ENCODE assay signal across 17 mouse cellular contexts in genomic region chr17:86415989-86416388, GRCm38 (mm10).
DNase-seq lines count a peak whose midpoint lies in the region; ATAC-seq lines count a peak whose summit lies in the region.
"Had no signal": no experiment of that assay in that cellular context is flagged by ENCODE, and none has a peak within 500 bp of the region (broad histone marks: within the 10 kb centered on the region; RNA-seq: fewer than 3 reads in every experiment).

No protein-coding gene starts in this region.

- no peak for DNase-seq in forebrain, embryonic 10.5 days (ENCODE audit: extremely low spot score, low spot score)
- DNase-seq in midbrain, embryonic 10.5 days (ENCODE audit: low spot score), result no peak
- DNase-seq in telencephalon, adult 2 months (ENCODE audit: low read depth, low spot score), result peak; percentile 87
- no peak for DNase-seq in spleen, postnatal 14 days (ENCODE audit: low spot score in 2 of 2)
- DNase-seq in cerebellum, postnatal 14 days, result no peak
- DNase-seq: adrenal gland, postnatal 10 days; gastrocnemius, postnatal 10 days; kidney, postnatal 14 days; thymus, adult 18-20 months had no signal

- no peaks in the 10 kb centered on the region for H3K36me3 ChIP-seq in forebrain, embryonic 12.5 days (replicated peaks)
- H3K36me3 ChIP-seq in forebrain, embryonic 10.5 days (replicated peaks), result no peaks in the 10 kb centered on the region
- H3K36me3 ChIP-seq in midbrain, embryonic 13.5 days, result no peaks in the 10 kb centered on the region
- H3K36me3 ChIP-seq in midbrain, embryonic 10.5 days, result no peaks in the 10 kb centered on the region
- no peaks in the 10 kb centered on the region for H3K36me3 ChIP-seq in midbrain, embryonic 15.5 days (replicated peaks)
- H3K36me3 ChIP-seq: heart, embryonic 15.5 days; liver, embryonic 15.5 days had no signal

- no peak for ATAC-seq in forebrain, embryonic 12.5 days (ENCODE audit: low FRiP score)
- ATAC-seq in midbrain, embryonic 13.5 days, result peak; percentile 31
- peak; percentile 49 for ATAC-seq in midbrain, embryonic 15.5 days (replicated peaks)
- ATAC-seq: Patski had no signal

- H3K9me3 ChIP-seq in forebrain, embryonic 12.5 days, result no peaks in the 10 kb centered on the region
- H3K9me3 ChIP-seq in forebrain, embryonic 10.5 days, result no peaks in the 10 kb centered on the region
- 0 out of 2 replicates have a peak, but pooled peaks cover 4% of the 10 kb centered on the region for H3K9me3 ChIP-seq in midbrain, embryonic 13.5 days
- H3K9me3 ChIP-seq in midbrain, embryonic 10.5 days (replicated peaks), result peaks cover 6% of the 10 kb centered on the region; the same call in 1 of the 2 replicates
- no peaks in the 10 kb centered on the region for H3K9me3 ChIP-seq in midbrain, embryonic 15.5 days
- H3K9me3 ChIP-seq: heart, embryonic 15.5 days; liver, embryonic 15.5 days had no signal

- H3K27ac ChIP-seq in forebrain, embryonic 12.5 days, result 0 out of 2 replicates have a peak overlapping the region, but pooled peaks have one; percentile 25
- no peak overlapping the region for H3K27ac ChIP-seq in forebrain, embryonic 10.5 days
- 0 out of 2 replicates have a peak overlapping the region, but pooled peaks have one; percentile 42 for H3K27ac ChIP-seq in midbrain, embryonic 13.5 days
- H3K27ac ChIP-seq in midbrain, embryonic 10.5 days (replicated peaks), result no peak overlapping the region
- H3K27ac ChIP-seq in midbrain, embryonic 15.5 days, result peak overlapping the region; percentile 71
- H3K27ac ChIP-seq: heart, embryonic 15.5 days; liver, embryonic 15.5 days; macrophage had no signal

- H3K9ac ChIP-seq in forebrain, embryonic 12.5 days, result no peak overlapping the region
- H3K9ac ChIP-seq in midbrain, embryonic 13.5 days (replicated peaks), result no peak overlapping the region
- no peak overlapping the region for H3K9ac ChIP-seq in midbrain, embryonic 15.5 days
- H3K9ac ChIP-seq: heart, embryonic 15.5 days; liver, embryonic 15.5 days had no signal

- peaks cover 23% of the 10 kb centered on the region for H3K4me1 ChIP-seq in forebrain, embryonic 12.5 days
- peaks cover 34% of the 10 kb centered on the region for H3K4me1 ChIP-seq in forebrain, embryonic 10.5 days
- peaks cover 36% of the 10 kb centered on the region for H3K4me1 ChIP-seq in midbrain, embryonic 13.5 days (replicated peaks)
- peaks cover 50% of the 10 kb centered on the region for H3K4me1 ChIP-seq in midbrain, embryonic 10.5 days
- H3K4me1 ChIP-seq in midbrain, embryonic 15.5 days, result peaks cover 33% of the 10 kb centered on the region
- H3K4me1 ChIP-seq: liver, embryonic 15.5 days had no signal

- WGBS in forebrain, embryonic 12.5 days, result 89% methylated on average over 7 of the region's 7 CpGs
- 93% methylated on average over 7 of the region's 7 CpGs for WGBS in forebrain, embryonic 10.5 days
- 75% methylated on average over 7 of the region's 7 CpGs for WGBS in midbrain, embryonic 13.5 days
- WGBS in midbrain, embryonic 10.5 days, result 88% methylated on average over 7 of the region's 7 CpGs
- WGBS in midbrain, embryonic 15.5 days, result 63% methylated on average over 7 of the region's 7 CpGs

- H3K4me2 ChIP-seq in forebrain, embryonic 12.5 days, result no peak overlapping the region
- no peak overlapping the region for H3K4me2 ChIP-seq in midbrain, embryonic 13.5 days (replicated peaks)
- H3K4me2 ChIP-seq in midbrain, embryonic 15.5 days, result no peak overlapping the region
- H3K4me2 ChIP-seq: heart, embryonic 15.5 days; liver, embryonic 15.5 days had no signal

- no peak overlapping the region for H3K4me3 ChIP-seq in forebrain, embryonic 12.5 days (replicated peaks)
- H3K4me3 ChIP-seq in forebrain, embryonic 10.5 days, result no peak overlapping the region
- H3K4me3 ChIP-seq in midbrain, embryonic 13.5 days (replicated peaks), result no peak overlapping the region
- H3K4me3 ChIP-seq in midbrain, embryonic 10.5 days, result no peak overlapping the region
- no peak overlapping the region for H3K4me3 ChIP-seq in midbrain, embryonic 15.5 days
- H3K4me3 ChIP-seq: heart, embryonic 15.5 days; liver, embryonic 15.5 days; myocyte had no signal

- no peaks in the 10 kb centered on the region for H3K27me3 ChIP-seq in forebrain, embryonic 12.5 days
- H3K27me3 ChIP-seq in forebrain, embryonic 10.5 days (ENCODE audit: poor library complexity, severe bottlenecking), result no peaks in the 10 kb centered on the region
- H3K27me3 ChIP-seq in midbrain, embryonic 13.5 days, result peaks cover 37% of the 10 kb centered on the region
- peaks cover 67% of the 10 kb centered on the region for H3K27me3 ChIP-seq in midbrain, embryonic 10.5 days (ENCODE audit: low read depth, poor library complexity, severe bottlenecking)
- no peaks in the 10 kb centered on the region for H3K27me3 ChIP-seq in midbrain, embryonic 15.5 days (replicated peaks)
- H3K27me3 ChIP-seq: heart, embryonic 15.5 days; liver, embryonic 15.5 days; Patski had no signal

Comparison
In these comparisons a context has a peak if more than half of its experiments do, and no peak if none do; other contexts are left out.
1. H3K27ac ChIP-seq: peak in forebrain, embryonic 12.5 days (single experiment), midbrain, embryonic 13.5 days (single experiment) and midbrain, embryonic 15.5 days (single experiment); none in forebrain, embryonic 10.5 days (single experiment) and midbrain, embryonic 10.5 days (single experiment).